Mouse (Mus musculus) urinary bladder, postnatal 25 days (tissue): ENCODE data around the gene Arf3.

Experiments
- DNase-seq: peaks from one replicate; pipeline ENCODE4 v3.0.0; 2022; ENCODE audit warnings: low spot score

Gene Arf3

GRCm38 (mm10) chr15:98722191-98722590, 40.8 kb downstream of the Arf3 start:
- DNase-seq, result no peak

- DNase-seq, result no peak
Observed at GRCm38 (mm10) chr15:98717301-98717700, 45.7 kb downstream of the Arf3 start.

- no peak for DNase-seq
Observed at GRCm38 (mm10) chr15:98714230-98714652, 48.8 kb downstream of the Arf3 start.

GRCm38 (mm10) chr15:98710442-98710841, 52.6 kb downstream of the Arf3 start:
- peak; percentile 76 for DNase-seq

GRCm38 (mm10) chr15:98707766-98708372, 55.1 kb downstream of the Arf3 start, which contains the start of gene Ccdc65:
TSS of gene Ccdc65 (plus strand) at chr15:98708207.
- DNase-seq, result peak; percentile 75

GRCm38 (mm10) chr15:98704312-98704711, 58.7 kb downstream of the Arf3 start:
- no peak for DNase-seq

- peak; percentile 91 for DNase-seq
Observed at GRCm38 (mm10) chr15:98699190-98700105, 63.6 kb downstream of the Arf3 start.

- no peak for DNase-seq
Observed at GRCm38 (mm10) chr15:98696216-98696615, 66.8 kb downstream of the Arf3 start.

GRCm38 (mm10) chr15:98695726-98696125, 67.3 kb downstream of the Arf3 start:
- no peak for DNase-seq

GRCm38 (mm10) chr15:98692171-98692715, 70.8 kb downstream of the Arf3 start:
- DNase-seq, result no peak

GRCm38 (mm10) chr15:98691486-98692147, 71.4 kb downstream of the Arf3 start:
- no peak for DNase-seq

- DNase-seq, result no peak
Observed at GRCm38 (mm10) chr15:98689682-98690081, 73.3 kb downstream of the Arf3 start.
